Comparison of ENCODE assay signal across 12 mouse cellular contexts in genomic region chr9:68188921-68189320, GRCm38 (mm10).
"Had no signal": no experiment of that assay in that cellular context is flagged by ENCODE, and none has a peak within 500 bp of the region (broad histone marks: within the 10 kb centered on the region; RNA-seq: fewer than 3 reads in every experiment).

No protein-coding gene starts in this region.

- H3K9ac ChIP-seq: limb, embryonic 13.5 days; liver, embryonic 14.5 days; midbrain, embryonic 12.5 days; neural tube, embryonic 15.5 days; stomach, embryonic 15.5 days had no signal

- H3K4me3 ChIP-seq: limb, embryonic 13.5 days; midbrain, embryonic 12.5 days; myocyte; neural tube, embryonic 15.5 days; stomach, embryonic 15.5 days had no signal

- H3K27ac ChIP-seq: kidney, postnatal 0 days; limb, embryonic 13.5 days; liver, embryonic 14.5 days; midbrain, embryonic 12.5 days; neural tube, embryonic 15.5 days; stomach, embryonic 15.5 days had no signal

- H3K36me3 ChIP-seq: limb, embryonic 13.5 days; midbrain, embryonic 12.5 days; neural tube, embryonic 15.5 days; stomach, embryonic 15.5 days had no signal

- H3K27me3 ChIP-seq: limb, embryonic 13.5 days; midbrain, embryonic 12.5 days; neural tube, embryonic 15.5 days; stomach, embryonic 15.5 days had no signal

- H3K4me1 ChIP-seq: limb, embryonic 13.5 days; midbrain, embryonic 12.5 days; neural tube, embryonic 15.5 days; stomach, embryonic 15.5 days had no signal

- DNase-seq: layer of hippocampus, adult 9-11 months; layer of hippocampus, postnatal 36 days; lung, adult 18-20 months; thymus, adult 2 months; thymus, postnatal 25 days had no signal

- H3K9me3 ChIP-seq: limb, embryonic 13.5 days; midbrain, embryonic 12.5 days; neural tube, embryonic 15.5 days; stomach, embryonic 15.5 days had no signal

- H3K4me2 ChIP-seq: limb, embryonic 13.5 days; midbrain, embryonic 12.5 days; neural tube, embryonic 15.5 days; stomach, embryonic 15.5 days had no signal
